Mouse (Mus musculus) heart, postnatal 25 days (tissue): ENCODE results near the gene Wdr73. TPM values are rescaled to one million over a fixed set of nuclear protein-coding genes. Genes with fewer than 3 reads are reported as not detected.
"Not testable (repeated sequence)": the region's sequence is repeated elsewhere in the genome, so short reads cannot be mapped to it uniquely, and the experiment has no call there.

Source experiments
- DNase-seq: peaks from one replicate; pipeline ENCODE4 v3.0.0; 2022; ENCODE audit warnings: low spot score
- intact Hi-C: fragments of 180-260 bp; cut with DNase I; formaldehyde crosslinking; loops from one replicate; pipeline ENCODE4 v1.15.1; 2025
- total RNA-seq, 2 experiments: library from RNA; stranded (reverse); gene quantifications; 2 replicates each; pipeline ENCODE4 v1.2.3; 2021

Wdr73 gene
- total RNA-seq, result 1 to 10 TPM; 5.7 to 6.0 TPM

GRCm38 (mm10) chr7:80900944-80901501 lies at the start of gene Wdr73:
Gene Wdr73, minus strand, starts transcription at chr7:80901269.
- peak; percentile 84 for DNase-seq
- intact Hi-C loops, result loop anchor here (5.0 kb wide), 1 partner anchor 46 kb away; the partner anchor contains the start of gene Sec11a

GRCm38 (mm10) chr7:80947445-80948350 lies 46.6 kb upstream of the Wdr73 start, which contains the start of gene Sec11a:
Gene Sec11a, minus strand, starts transcription at chr7:80947780.
- DNase-seq, result peak; percentile 90
- intact Hi-C loops, result loop anchor here (5.0 kb wide), 2 partner anchors 45 kb away; partner anchors contain the start of genes Wdr73 and Zfp592

GRCm38 (mm10) chr7:80939808-80940207 lies 38.7 kb upstream of the Wdr73 start:
- intact Hi-C loops, result no loop called here
- DNase-seq, result no peak

GRCm38 (mm10) chr7:80937304-80937666 lies 36.2 kb upstream of the Wdr73 start:
- intact Hi-C loops, DNase-seq: not testable (repeated sequence)

DNA sequence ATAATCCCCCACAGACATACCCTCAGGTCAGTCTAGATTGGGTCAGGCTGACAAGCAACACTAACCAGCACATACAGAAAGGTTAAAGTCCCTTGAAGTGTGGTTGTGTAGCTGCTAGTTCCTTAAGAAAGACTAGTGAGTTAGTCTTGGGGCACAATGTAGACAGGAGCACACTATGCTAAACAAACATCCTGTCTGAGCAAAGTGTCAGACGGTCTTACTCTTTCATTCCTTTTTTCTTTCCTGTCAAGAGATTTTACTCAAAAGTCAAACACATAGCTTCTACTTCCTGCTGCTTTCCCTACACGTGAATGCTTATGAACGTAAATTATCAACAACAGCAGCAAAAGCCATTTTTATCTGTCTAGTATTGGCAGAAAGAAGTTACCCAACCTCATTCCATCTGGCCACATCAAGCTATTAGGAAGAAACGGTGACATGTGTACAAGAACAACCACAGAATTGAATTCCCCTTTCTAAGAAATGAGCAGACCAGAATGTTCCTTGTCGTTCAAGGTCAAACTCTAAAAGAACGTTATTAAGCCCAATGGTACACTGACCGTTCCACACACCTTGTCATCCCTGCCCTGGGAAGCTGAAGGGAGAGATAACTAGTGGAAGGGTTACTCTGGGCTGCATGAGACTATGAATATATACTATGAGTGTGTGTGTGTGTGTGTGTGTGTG lies 35.7 kb upstream of the Wdr73 start:
- intact Hi-C loops, DNase-seq: not testable (repeated sequence)

- intact Hi-C loops, result no loop called here
- DNase-seq, result no peak
Measured at GRCm38 (mm10) chr7:80935834-80936233, 34.8 kb upstream of the Wdr73 start.

- intact Hi-C loops, result no loop called here
Measured at GRCm38 (mm10) chr7:80932777-80933176, 31.7 kb upstream of the Wdr73 start.

GRCm38 (mm10) chr7:80931618-80932207 lies 30.6 kb upstream of the Wdr73 start:
- peak; percentile 5 for DNase-seq
- intact Hi-C loops, result no loop called here

More at GRCm38 (mm10) chr7:80932777-80933176, 31.7 kb upstream of the Wdr73 start:
- DNase-seq, result no peak

GRCm38 (mm10) chr7:80923165-80923564 lies 22.1 kb upstream of the Wdr73 start:
- intact Hi-C loops, result no loop called here
- no peak for DNase-seq

- intact Hi-C loops, result no loop called here
- no peak for DNase-seq
Measured at GRCm38 (mm10) chr7:80919647-80920008, 18.6 kb upstream of the Wdr73 start.

GRCm38 (mm10) chr7:80918982-80919646 lies 18.0 kb upstream of the Wdr73 start:
- DNase-seq, result no peak
- intact Hi-C loops, result no loop called here

GRCm38 (mm10) chr7:80917916-80918465 lies 16.9 kb upstream of the Wdr73 start:
- DNase-seq, result no peak
- intact Hi-C loops, result no loop called here

- intact Hi-C loops, result no loop called here
- no peak for DNase-seq
Measured at GRCm38 (mm10) chr7:80912496-80912895, 11.4 kb upstream of the Wdr73 start.

- no peak for DNase-seq
- intact Hi-C loops, result no loop called here
Measured at GRCm38 (mm10) chr7:80911053-80911452, 10.0 kb upstream of the Wdr73 start.

DNA sequence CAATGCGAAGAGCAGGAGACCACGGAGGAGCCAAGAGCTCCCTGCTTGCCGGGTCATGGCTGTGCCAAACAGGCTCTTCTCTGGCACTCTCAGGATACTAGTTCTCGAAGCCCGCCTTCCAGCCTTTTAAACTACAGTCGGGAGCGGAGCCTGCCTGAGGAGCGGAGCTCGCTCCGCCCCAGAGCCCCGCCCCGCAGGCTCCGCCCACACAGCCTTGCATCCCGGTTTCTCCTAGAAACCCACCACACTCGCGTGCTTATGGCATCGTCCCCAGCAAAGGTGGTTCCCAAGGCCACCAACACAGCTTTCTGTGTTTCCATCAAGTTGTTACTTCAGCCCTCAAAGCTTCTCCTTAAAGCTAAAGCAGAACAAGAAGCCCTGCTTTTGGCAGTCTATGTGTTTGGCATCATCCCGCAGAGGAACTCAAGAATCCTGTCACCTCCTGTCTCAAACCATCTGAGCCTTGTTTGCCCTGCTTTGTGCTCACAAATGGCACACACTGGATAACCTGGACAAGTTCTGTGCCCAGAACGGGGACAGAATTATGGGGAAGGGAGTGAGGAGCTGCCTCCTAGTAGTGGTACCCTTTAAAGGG lies 3.9 kb upstream of the Wdr73 start, which contains the start of gene Nmb:
Gene Nmb, minus strand, starts transcription at position 156 of the 595 bp plus-strand sequence.
- peak; percentile 54 for DNase-seq
- intact Hi-C loops, result loop anchor here (5.0 kb wide), 1 partner anchor 42 kb away; the partner anchor contains the start of gene Sec11a

- intact Hi-C loops, result loop anchor here (5.0 kb wide), 1 partner anchor 43 kb away; the partner anchor contains the start of gene Sec11a
Measured at GRCm38 (mm10) chr7:80903625-80904422, 2.8 kb upstream of the Wdr73 start.

DNA sequence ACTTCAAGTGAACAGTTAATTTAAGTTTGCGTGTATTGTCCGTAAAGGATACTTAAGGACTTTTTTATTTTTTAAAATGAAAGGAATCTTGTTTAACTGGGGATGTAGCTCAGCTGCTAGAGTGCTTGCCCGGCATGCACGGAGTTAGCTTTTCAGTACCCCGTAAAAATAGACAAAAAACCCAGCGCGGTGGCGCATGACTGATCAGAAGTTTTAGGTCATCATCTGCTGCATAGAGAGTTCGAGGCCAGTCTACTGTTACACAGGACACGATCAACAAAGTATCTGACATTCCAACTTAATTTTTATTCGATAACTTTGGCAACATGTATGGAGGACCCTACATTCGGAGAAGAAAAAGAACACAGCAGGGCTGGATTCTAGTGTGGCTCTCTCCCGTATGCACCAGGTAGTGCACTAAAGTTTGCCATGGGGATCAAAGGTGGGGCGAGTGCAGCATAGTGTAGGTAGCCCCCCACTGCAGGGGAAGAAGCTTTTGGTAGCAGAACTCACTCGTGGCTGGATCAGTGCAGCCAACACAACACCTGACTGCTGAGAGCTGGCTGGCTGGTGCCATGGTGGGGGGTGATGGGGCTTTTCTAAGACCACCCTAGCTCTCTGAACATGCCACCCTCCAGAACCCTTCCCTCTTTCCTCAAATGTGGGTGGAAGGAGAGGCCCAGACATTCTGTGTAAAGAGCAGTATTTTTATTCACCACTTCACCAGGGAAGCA lies 639 bp upstream of the Wdr73 start:
- intact Hi-C loops, result loop anchor here (5.0 kb wide), 1 partner anchor 46 kb away; the partner anchor contains the start of gene Sec11a
- DNase-seq, result no peak

More at GRCm38 (mm10) chr7:80903625-80904422, 2.8 kb upstream of the Wdr73 start:
- no peak for DNase-seq
